Comparison of ENCODE assay signal across 15 mouse cellular contexts in the genomic region with DNA sequence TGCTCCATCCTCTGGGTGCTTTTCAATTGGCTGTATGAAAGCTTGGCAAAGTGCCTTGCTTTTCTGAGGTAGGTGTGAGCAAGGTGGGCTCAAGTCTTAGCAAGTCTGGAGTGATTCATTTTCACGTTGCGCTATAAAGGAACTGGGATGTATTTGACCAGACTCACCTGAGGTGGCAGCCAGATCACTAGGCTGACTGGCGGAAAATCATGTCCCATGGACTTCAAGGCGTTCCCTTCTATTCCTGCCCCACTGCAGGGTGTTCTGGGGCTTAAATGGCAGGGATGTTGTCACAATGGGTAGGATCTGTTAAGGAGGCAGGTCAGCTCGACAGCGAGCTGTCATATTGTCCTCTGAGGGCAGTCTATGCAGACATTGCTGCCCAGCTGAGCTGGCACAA. TPM values are rescaled to one million over a fixed set of nuclear protein-coding genes. Genes with fewer than 3 reads are reported as not detected.
DNase-seq lines count a peak whose midpoint lies in the region; ATAC-seq lines count a peak whose summit lies in the region.
"Had no signal": no experiment of that assay in that cellular context is flagged by ENCODE, and none has a peak within 500 bp of the region (broad histone marks: within the 10 kb centered on the region; RNA-seq: fewer than 3 reads in every experiment).

No protein-coding gene starts in this region.

- WGBS in limb, embryonic 12.5 days = 92% methylated on average over 6 of the region's 6 CpGs
- WGBS in limb, embryonic 10.5 days = 92% methylated on average over 6 of the region's 6 CpGs
- WGBS in forebrain, embryonic 11.5 days = 91% methylated on average over 6 of the region's 6 CpGs
- WGBS in midbrain, embryonic 16.5 days = 79% methylated on average over 6 of the region's 6 CpGs
- WGBS in liver, embryonic 11.5 days = 86% methylated on average over 6 of the region's 6 CpGs

- DNase-seq in cerebellum, postnatal 25 days = peak; percentile 45 to 55
- no peak for DNase-seq in cerebellum, adult 11-12 months
- DNase-seq in limb, embryonic 10.5 days (ENCODE audit: low spot score) = no peak
- DNase-seq in forebrain, embryonic 11.5 days (ENCODE audit: low spot score) = no peak
- no peak for DNase-seq in layer of hippocampus, adult 9-11 months
- DNase-seq in liver, embryonic 11.5 days (ENCODE audit: low spot score) = no peak
- DNase-seq: cerebellum, postnatal 10 days; gastrocnemius, postnatal 25 days; heart, postnatal 4 days; lung, adult 2 months; thymus, adult 2 months had no signal

- no peaks in the 10 kb centered on the region for H3K27me3 ChIP-seq in limb, embryonic 12.5 days
- no peaks in the 10 kb centered on the region for H3K27me3 ChIP-seq in limb, embryonic 10.5 days (ENCODE audit: low read depth, poor library complexity, severe bottlenecking)
- no peaks in the 10 kb centered on the region for H3K27me3 ChIP-seq in forebrain, embryonic 11.5 days (ENCODE audit: control insufficient read depth, insufficient read depth, low read length)
- no peaks in the 10 kb centered on the region for H3K27me3 ChIP-seq in midbrain, embryonic 16.5 days (ENCODE audit: control insufficient read depth, insufficient read depth, low read depth, low read length)
- no peaks in the 10 kb centered on the region for H3K27me3 ChIP-seq in liver, embryonic 11.5 days (replicated peaks; ENCODE audit: control insufficient read depth, insufficient read depth, low read length)
- H3K27me3 ChIP-seq: kidney, embryonic 15.5 days had no signal

- H3K9ac ChIP-seq in limb, embryonic 12.5 days (replicated peaks) = peak overlapping the region; percentile 18; the same call in 1 of the 2 replicates
- H3K9ac ChIP-seq in forebrain, embryonic 11.5 days (ENCODE audit: low read length) = no peak overlapping the region
- H3K9ac ChIP-seq in midbrain, embryonic 16.5 days (ENCODE audit: low read depth, low read length) = peak overlapping the region; percentile 53
- no peak overlapping the region for H3K9ac ChIP-seq in liver, embryonic 11.5 days (ENCODE audit: low read depth, low read length)

- H3K9me3 ChIP-seq in limb, embryonic 12.5 days = no peaks in the 10 kb centered on the region
- no peaks in the 10 kb centered on the region for H3K9me3 ChIP-seq in limb, embryonic 10.5 days (replicated peaks)
- no peaks in the 10 kb centered on the region for H3K9me3 ChIP-seq in forebrain, embryonic 11.5 days (ENCODE audit: control insufficient read depth, low read length)
- no peaks in the 10 kb centered on the region for H3K9me3 ChIP-seq in midbrain, embryonic 16.5 days (replicated peaks; ENCODE audit: control insufficient read depth, low read length, poor library complexity, severe bottlenecking)
- H3K9me3 ChIP-seq in liver, embryonic 11.5 days (ENCODE audit: control insufficient read depth, low read length) = no peaks in the 10 kb centered on the region
- H3K9me3 ChIP-seq: heart, embryonic 10.5 days; kidney, embryonic 15.5 days had no signal

- peak overlapping the region; percentile 93 for H3K4me2 ChIP-seq in limb, embryonic 12.5 days
- 0 out of 2 replicates have a peak overlapping the region, but pooled peaks have one; percentile 5 for H3K4me2 ChIP-seq in forebrain, embryonic 11.5 days (ENCODE audit: low read depth, low read length, severe bottlenecking)
- peak overlapping the region; percentile 82 for H3K4me2 ChIP-seq in midbrain, embryonic 16.5 days (ENCODE audit: low read length)
- H3K4me2 ChIP-seq in liver, embryonic 11.5 days = no peak overlapping the region

- H3K36me3 ChIP-seq in limb, embryonic 12.5 days = peaks cover 39% of the 10 kb centered on the region
- H3K36me3 ChIP-seq in limb, embryonic 10.5 days = peaks cover 40% of the 10 kb centered on the region
- no peaks in the 10 kb centered on the region; the same call in 1 of the 2 replicates for H3K36me3 ChIP-seq in forebrain, embryonic 11.5 days (ENCODE audit: control insufficient read depth, insufficient read depth, low read length)
- peaks cover 5% of the 10 kb centered on the region; the same call in 1 of the 2 replicates for H3K36me3 ChIP-seq in midbrain, embryonic 16.5 days (ENCODE audit: control insufficient read depth, insufficient read depth, low read length)
- peaks cover under 1% of the 10 kb centered on the region; the same call in 1 of the 2 replicates for H3K36me3 ChIP-seq in liver, embryonic 11.5 days (ENCODE audit: control insufficient read depth, insufficient read depth, low read length)

- no peak overlapping the region for H3K4me3 ChIP-seq in limb, embryonic 12.5 days (replicated peaks)
- no peak overlapping the region for H3K4me3 ChIP-seq in limb, embryonic 10.5 days
- H3K4me3 ChIP-seq in forebrain, embryonic 11.5 days (ENCODE audit: low read depth, low read length) = no peak overlapping the region
- no peak overlapping the region for H3K4me3 ChIP-seq in midbrain, embryonic 16.5 days (ENCODE audit: low read depth, low read length)
- H3K4me3 ChIP-seq in liver, embryonic 11.5 days (ENCODE audit: low read depth, low read length) = no peak overlapping the region
- H3K4me3 ChIP-seq: heart, embryonic 10.5 days; kidney, embryonic 15.5 days had no signal

- no peak for ATAC-seq in limb, embryonic 12.5 days (ENCODE audit: insufficient number of reproducible peaks, insufficient read depth, low FRiP score, low TSS enrichment, low read depth)
- ATAC-seq in forebrain, embryonic 11.5 days (replicated peaks; ENCODE audit: low FRiP score) = no peak
- ATAC-seq in midbrain, embryonic 16.5 days = no peak
- ATAC-seq in liver, embryonic 11.5 days (replicated peaks; ENCODE audit: low FRiP score) = no peak

- no peak overlapping the region for H3K27ac ChIP-seq in limb, embryonic 12.5 days
- no peak overlapping the region for H3K27ac ChIP-seq in limb, embryonic 10.5 days
- H3K27ac ChIP-seq in forebrain, embryonic 11.5 days (ENCODE audit: low read depth, low read length) = no peak overlapping the region
- no peak overlapping the region for H3K27ac ChIP-seq in midbrain, embryonic 16.5 days (ENCODE audit: low read length)
- H3K27ac ChIP-seq in liver, embryonic 11.5 days (ENCODE audit: low read depth, low read length) = no peak overlapping the region
- H3K27ac ChIP-seq: heart, embryonic 10.5 days; kidney, embryonic 15.5 days had no signal

- peaks cover 28% of the 10 kb centered on the region for H3K4me1 ChIP-seq in limb, embryonic 12.5 days (replicated peaks)
- peaks cover 37% of the 10 kb centered on the region for H3K4me1 ChIP-seq in limb, embryonic 10.5 days
- H3K4me1 ChIP-seq in forebrain, embryonic 11.5 days (replicated peaks; ENCODE audit: control insufficient read depth, insufficient read depth, low read length) = peaks cover 16% of the 10 kb centered on the region
- peaks cover 30% of the 10 kb centered on the region for H3K4me1 ChIP-seq in midbrain, embryonic 16.5 days (ENCODE audit: control insufficient read depth, insufficient read depth, low read length)
- H3K4me1 ChIP-seq in liver, embryonic 11.5 days (replicated peaks; ENCODE audit: control insufficient read depth, insufficient read depth, low read length) = peaks cover 9% of the 10 kb centered on the region

RNA-seq across cellular contexts. Expression of a gene that starts 2.7 kb away (rescaled TPM):
- 96.0 and 99.2 TPM in 2 replicates for polyA plus RNA-seq in limb, embryonic 12.5 days (2016; fragmentation: Nextera tagmentation; extraction: Ambion mirVana)
- polyA plus RNA-seq in limb, embryonic 10.5 days (2016; fragmentation: Nextera tagmentation; extraction: Ambion mirVana) = 104 and 107 TPM in 2 replicates
- 105 and 107 TPM in 2 replicates for polyA plus RNA-seq in forebrain, embryonic 11.5 days (2014; fragmentation: Nextera tagmentation; extraction: Ambion mirVana)
- 69.8 and 70.1 TPM in 2 replicates for polyA plus RNA-seq in midbrain, embryonic 16.5 days (2015; fragmentation: Nextera tagmentation; extraction: Ambion mirVana)
- 50.1 and 55.0 TPM in 2 replicates for polyA plus RNA-seq in liver, embryonic 11.5 days (2014; fragmentation: Nextera tagmentation; extraction: Ambion mirVana)

RNA-seq across cellular contexts. Expression of a gene that starts 29.9 kb away (rescaled TPM):
- polyA plus RNA-seq in limb, embryonic 12.5 days (2016; fragmentation: Nextera tagmentation; extraction: Ambion mirVana) = 18.4 and 18.8 TPM in 2 replicates
- 9.6 and 10.6 TPM in 2 replicates for polyA plus RNA-seq in limb, embryonic 10.5 days (2016; fragmentation: Nextera tagmentation; extraction: Ambion mirVana)
- 14.1 and 14.7 TPM in 2 replicates for polyA plus RNA-seq in forebrain, embryonic 11.5 days (2014; fragmentation: Nextera tagmentation; extraction: Ambion mirVana)
- 9.6 and 10.1 TPM in 2 replicates for polyA plus RNA-seq in midbrain, embryonic 16.5 days (2015; fragmentation: Nextera tagmentation; extraction: Ambion mirVana)
- 8.2 and 9.8 TPM in 2 replicates for polyA plus RNA-seq in liver, embryonic 11.5 days (2014; fragmentation: Nextera tagmentation; extraction: Ambion mirVana)

Comparison
In these comparisons a context has a peak if more than half of its experiments do, and no peak if none do; other contexts are left out.
1. DNase-seq: peak in cerebellum, postnatal 25 days (2 of 2); none in cerebellum, adult 11-12 months (single experiment), limb, embryonic 10.5 days (single experiment), forebrain, embryonic 11.5 days (single experiment), layer of hippocampus, adult 9-11 months (single experiment) and liver, embryonic 11.5 days (single experiment).
2. H3K9ac ChIP-seq: peak in limb, embryonic 12.5 days (single experiment) and midbrain, embryonic 16.5 days (single experiment); none in forebrain, embryonic 11.5 days (single experiment) and liver, embryonic 11.5 days (single experiment).